Mouse (Mus musculus): Measurements from ENCODE around the gene Slc22a13.
"Not testable (repeated sequence)": the region's sequence is repeated elsewhere in the genome, so short reads cannot be mapped to it uniquely, and the experiment has no call there.

Slc22a13 gene

DNA sequence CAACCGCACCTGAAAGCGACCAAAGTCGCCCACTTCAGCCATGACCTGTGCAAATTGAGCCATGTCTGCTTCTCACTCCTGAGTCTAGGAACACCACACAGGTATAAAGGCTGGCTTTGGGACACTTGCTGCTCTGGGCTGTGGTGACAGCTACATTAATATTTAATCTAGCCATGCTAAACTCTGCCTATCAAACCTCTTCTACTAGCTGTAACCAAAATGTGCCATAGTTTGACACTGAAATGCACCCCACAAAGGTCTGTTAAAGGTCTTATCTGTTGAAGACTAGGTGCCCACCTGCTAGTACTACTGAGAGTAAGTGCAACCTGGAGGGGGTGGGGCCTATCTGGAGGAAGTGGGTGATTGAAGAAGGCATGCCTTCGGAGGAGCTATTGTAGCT, at the start of gene Slc22a13:
Gene Slc22a13, minus strand, starts transcription at position 101 of the 400 bp plus-strand sequence.
- no peak for DNase-seq

DNA sequence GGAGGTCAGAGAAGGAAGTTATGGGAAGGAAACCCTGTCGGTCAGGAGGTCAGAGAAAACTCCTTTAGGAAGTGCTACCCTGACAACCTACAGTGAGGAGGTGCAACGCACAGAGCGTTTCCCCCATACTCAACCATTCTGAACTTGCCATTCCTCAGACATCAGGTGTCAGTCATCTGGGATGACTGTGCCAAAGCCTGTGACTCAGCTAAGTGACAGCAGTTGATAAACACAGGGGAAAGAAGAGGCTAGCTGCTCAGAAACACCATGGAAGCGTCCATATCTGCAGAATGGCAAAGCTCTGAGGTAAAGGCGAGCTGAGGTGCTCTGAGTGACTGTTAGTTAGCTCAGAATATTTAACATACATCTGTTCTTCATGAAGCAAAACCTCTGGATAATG, 49.2 kb upstream of the Slc22a13 start:
- DNase-seq = no peak

DNA sequence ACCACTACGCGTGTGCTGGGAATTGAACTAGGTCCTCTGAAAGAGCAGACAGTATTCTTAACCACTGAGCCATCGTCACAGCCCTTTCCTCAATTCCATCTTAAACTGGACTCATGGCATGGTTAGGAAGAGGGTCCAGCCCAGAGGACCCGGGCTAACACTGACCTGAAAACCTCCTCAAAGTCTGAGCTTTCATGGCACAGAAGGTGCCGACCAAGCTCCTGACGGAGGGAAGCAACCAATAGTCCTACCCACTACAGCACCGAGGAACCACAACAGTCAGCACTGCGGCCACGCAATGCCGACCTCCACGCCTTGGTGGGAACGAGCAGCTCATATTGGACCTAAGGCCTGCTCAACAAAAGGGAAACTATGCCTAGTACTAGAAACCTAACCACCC, 47.3 kb upstream of the Slc22a13 start:
- DNase-seq = no peak

DNA sequence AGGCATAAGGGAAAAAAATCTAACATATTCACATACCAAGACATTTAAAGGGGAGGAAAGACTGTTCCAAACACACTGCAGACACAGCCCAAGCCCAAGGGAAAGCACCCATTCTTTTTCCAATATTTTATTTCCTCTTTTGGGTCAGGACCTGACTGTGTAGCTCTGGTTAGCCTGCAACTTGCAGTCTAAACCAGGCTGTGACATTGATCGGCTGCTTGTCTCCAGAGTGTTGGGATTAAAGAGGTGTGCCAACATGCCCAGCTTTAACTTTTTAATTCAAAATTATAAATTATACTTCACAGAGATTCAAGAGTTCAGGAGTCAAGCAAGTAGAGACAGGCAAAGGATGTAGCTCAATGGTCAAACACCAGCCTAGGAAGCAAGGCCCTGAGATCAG, 46.2 kb upstream of the Slc22a13 start:
- DNase-seq = no peak

DNA sequence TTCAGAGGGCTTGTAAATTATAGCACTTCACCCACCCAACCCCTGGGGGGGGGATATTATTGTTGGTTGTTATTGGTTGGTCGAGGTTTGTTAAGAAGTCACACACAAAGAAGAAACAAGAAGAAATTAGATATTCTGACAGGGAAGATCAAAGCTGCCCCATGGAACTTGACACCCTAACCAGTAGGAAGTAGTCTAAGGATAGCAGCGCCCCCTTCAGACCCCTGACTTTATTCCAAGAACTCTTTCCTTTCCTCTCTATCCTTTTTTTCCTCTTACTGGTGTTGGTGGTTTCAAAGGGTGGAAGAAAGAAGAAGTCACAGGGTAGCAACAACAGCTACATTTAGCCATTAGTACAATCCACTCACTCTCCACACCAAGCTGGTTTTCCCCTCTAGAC, 45.3 kb upstream of the Slc22a13 start:
- DNase-seq = no peak

DNA sequence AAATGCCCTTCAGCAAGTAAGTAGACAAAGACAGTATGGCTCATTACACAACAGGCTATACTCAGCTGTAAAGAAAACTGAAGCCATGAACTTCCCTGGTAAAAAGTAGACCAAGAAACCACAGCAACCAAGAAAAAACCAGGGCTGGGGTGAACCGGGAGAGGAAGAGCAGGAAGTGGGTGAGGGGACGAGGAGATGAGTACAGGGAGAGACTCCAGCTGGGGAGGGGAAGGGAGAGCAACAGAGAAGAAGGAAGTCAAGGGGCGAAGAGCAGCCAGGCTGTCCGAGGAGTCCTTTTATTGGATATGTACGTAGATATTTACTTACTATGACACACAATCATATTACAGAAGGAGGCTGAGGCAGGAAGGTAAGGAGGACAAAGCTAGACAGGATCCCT, 39.1 kb upstream of the Slc22a13 start:
- peak in 1 of 2 experiments; percentile 7 for DNase-seq

DNA sequence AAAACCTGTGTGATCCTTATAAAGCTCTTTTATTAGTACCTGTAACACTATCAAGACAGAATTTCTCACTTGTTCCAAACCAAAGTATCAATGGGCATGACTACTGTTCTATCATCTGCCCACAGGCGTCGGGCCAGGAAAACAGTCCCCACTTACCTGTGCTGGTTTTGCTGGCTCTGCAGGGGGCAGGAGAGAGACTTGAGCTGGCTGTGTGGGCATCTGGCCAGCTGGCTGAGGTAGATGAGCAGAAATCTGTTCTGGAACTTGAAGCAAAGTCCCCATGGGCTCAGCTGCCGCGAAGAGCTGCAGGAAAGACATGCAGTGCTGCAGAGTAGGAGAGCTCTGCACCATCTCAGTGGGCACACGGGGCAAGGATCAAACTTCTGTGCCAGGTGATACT, 37.9 kb upstream of the Slc22a13 start:
- DNase-seq = no peak

DNA sequence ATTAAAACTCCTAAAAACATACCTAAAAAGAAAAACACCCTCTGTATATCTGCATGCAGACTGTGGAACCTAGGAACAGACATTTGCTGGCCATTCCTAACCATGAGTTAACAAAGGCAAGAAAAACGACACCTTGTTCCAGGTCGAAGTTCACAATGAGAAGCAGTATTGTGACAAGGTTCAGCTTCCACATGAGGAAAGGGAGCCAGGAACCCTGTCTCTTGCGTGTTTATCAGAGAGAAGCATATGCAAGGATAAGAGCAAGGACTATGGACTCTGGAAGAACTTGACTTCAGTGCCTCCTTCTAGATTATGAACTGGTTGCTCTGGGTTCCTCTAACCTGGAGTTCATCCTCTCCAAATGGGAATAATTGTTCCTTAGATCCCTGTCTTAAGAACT, 35.1 kb upstream of the Slc22a13 start:
- no peak for DNase-seq

DNA sequence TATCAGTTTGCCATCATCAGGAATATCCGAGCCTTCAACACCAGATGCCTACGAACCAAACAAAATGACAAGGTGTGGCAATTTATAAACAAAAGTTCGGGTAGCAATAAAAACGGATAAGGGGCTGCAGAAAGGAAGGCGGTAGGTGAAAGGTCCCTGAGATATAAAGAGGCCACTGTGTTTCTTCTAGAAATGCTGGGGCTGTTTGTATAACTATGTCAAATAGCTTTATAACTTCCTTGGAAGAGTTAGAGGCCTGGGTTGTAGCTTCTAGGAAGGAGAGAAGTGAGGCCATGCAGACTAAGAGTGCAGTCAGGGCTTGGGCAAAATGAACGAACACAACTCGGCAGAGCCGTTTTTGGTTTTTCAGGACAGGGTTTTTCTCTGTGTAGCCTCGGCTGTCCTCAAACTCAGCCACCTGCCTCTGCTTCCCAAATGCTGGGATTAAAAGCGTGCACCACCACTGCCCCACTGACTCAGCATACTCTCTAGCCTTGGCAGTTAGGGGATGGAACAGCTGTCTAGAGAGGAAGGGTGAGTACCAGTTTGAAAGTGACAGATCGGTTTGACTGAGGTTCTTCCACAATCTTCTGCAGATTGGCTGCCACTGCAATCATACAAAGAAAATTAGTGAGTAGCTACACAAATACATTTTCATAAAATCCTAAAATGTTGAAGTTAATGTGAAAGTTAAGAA, 32.4 kb upstream of the Slc22a13 start:
- DNase-seq = no peak

DNA sequence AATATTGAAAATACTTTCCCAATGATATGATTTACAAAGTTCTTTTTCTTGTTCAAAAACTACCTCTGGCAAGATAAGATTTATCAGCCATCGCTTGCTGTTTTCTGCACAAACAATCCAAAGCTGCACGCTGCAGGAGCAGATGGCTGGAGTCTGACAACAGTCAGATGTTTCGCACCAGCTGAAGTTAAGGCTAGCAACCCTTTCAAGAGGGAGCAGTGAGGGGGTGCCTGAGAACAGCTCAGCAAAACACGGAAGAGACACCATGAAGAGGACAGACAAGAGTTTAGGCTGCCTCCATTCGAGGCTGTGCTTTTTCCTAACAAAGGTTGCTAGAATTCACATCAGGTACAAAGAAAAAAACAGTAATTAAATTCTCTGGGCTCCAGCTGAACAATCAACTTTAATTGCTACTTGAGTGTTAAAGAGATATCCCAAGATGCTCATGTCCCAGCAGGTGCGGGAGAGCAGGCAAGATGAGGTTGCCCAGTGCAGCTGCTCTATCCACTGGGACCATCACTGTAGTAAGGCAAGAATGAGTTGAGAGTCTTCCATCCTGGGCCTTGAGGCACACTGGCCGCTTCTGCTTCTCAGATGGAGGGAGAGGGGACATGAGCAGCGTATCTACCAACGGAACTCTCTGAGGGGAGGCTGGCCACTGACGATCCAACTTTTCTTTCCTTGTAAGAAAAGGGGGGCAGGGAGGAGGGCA, 31.5 kb upstream of the Slc22a13 start:
- no peak for DNase-seq

DNA sequence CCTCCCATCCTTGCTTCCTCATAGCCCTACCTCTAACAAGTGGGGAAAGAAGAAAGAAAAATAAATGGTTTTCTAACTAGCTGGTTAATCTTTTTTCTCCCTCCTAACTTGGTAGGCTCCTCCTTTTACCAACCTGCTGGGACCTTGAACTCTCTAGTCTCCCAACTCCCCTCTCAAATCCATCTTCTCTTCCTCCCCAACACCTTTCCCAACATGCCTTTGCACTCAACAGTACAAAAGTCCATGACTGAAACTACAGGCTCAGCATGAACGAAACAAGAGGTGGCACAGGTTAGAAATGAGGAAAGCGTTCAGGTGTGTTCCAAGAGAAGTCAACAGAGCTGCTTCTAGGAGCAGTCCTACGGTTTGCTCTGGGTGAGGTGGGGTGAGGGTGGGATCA, 30.4 kb upstream of the Slc22a13 start:
- no peak for DNase-seq

DNA sequence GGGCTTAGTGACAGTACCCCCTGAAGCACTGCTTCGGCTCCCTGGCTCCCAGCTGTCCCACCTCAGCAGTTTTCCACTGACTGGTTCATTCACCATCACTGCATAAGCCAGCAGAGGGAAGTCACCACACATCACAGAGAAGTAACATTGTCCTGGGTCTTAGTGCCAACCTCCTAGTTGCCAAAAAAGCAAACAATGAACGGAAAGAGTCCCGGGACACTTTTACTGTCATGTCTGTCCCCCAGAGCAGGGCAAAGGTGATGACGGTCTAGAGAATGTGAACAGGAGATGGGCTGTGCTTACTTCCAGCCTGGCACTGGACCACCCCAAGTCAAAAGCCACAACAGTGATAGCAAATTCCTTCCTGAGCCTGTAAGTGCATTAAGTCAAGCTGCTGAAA, 29.9 kb upstream of the Slc22a13 start:
- no peak for DNase-seq

DNA sequence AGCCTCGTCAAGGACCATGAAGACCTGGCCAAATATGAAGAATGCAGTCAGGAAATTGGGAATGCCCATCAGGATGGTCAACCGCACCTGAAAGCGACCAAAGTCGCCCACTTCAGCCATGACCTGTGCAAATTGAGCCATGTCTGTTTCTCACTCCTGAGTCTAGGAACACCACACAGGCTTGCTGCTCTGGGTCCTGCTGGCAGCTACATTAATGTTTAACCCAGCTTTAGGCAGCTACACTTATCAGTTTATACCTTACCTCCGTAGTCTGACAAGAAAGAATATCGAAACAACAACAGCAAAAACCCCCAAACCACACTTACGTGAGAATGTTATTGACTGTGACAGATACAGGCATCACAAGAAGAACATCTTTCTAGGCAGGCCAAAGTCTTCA, 22.7 kb upstream of the Slc22a13 start:
- no peak for DNase-seq

DNA sequence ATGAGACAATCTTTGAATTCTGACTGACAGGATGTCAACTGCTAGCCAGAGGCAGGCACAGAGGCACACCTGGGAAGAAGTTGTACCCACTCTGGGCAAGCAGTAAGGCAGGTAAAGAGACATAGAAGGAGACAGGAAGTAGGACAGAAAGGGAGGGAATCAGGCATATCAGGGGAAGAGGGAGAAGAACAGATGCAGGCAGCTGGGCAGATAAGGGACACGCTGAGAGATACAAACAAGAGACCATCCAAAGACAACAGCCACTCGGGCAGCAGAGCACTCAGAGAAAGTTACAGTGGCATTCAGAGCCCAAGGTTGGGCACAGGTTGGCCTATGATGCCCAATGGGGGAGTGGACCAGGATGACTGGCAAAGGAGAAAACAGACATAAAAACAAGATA, 21.9 kb upstream of the Slc22a13 start:
- no peak for DNase-seq

DNA sequence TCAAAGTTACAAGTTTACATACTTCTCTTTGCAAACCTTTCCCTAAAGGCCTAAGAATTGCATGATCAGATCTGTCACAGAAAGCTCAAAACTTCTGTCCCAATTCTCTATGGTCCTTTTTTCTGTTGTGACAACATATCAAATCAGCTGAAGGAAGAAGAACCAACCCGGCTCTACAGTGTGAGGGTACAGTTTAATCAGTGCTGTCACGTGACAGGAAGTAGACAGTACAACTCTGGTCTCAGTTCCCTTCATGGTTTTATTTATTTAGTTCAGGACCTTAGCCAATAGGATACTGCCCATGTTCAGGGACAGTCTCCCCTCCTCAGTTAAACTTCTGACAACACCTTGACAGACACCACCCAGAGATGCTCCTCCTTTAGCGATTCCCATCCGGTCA, 11.4 kb upstream of the Slc22a13 start:
- no peak for DNase-seq

DNA sequence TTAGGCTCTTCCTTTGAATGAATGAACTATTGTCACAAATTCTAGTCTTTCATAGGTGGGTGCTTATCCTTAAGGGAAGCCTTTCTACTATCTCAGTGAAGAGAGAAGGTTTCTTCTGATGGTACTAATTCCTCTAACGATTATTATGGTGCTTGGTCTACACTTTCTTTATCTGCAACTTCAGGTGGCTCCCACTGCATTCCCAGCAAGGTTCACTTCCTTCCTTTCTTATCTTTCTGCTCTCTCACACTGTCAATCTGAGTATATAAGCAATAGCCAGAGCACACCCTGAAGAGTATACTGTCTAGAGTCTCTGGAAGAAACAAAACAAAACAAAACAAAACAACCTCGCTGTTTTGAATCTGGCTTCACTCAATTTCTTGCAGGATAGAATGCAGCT, 10.8 kb upstream of the Slc22a13 start:
- DNase-seq = no peak

DNA sequence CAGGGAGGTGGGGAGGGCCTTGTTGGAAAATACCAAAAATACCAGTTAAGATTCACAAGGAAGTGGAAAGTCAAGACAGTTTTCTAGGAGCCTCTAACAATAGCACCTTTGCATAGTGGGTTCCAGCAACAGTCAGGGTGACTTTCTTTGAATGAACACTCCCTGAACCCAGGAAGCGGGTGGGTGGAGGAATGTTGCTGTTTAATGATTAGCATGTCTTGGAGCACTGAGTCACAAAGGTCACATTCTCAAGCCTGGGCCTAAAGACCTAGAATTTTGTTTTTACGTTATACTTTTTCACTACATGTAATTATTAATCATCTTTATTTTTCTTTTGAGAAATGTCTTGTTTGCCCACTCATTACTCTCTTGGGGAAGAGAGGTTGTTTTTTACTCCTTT, 6.4 kb upstream of the Slc22a13 start:
- DNase-seq = not testable (repeated sequence)

DNA sequence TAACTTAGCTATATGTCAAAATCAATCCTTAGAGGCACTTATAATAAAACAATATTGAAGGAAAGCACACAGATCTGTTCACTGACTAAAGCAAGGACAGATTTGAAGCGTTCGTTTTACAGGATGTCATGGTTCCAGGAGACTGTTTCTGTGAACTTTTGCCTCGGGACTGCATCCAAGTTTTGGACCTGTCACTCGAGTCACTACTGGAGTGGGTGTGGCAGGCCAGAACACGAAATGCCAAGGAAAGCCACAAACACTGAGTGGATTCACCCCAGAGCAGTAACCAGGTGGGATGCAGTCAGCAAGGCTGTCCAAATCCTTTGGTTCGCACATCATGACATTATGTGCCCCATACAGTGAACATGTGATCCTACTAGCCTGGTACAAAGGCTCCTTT, 5.7 kb upstream of the Slc22a13 start:
- no peak for DNase-seq

DNA sequence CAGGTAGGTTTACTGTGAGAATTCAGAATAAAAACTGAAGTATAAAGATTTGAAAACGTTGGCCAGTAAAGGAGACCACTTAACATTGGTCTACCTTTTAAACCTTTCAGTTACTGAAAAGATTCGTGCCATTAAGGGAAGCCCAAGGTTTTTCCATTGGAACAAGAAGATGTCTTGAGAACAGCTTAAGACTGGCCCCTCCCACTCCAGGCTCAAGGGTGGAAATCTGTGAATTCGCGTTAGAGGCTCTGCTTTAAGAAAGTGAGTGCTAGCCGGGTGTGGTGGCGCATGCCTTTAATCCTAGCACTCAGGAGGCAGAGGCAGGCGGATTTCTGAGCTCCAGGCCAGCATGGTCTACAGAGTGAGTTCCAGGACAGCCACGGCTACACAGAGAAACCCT, 4.1 kb upstream of the Slc22a13 start:
- no peak for DNase-seq

DNA sequence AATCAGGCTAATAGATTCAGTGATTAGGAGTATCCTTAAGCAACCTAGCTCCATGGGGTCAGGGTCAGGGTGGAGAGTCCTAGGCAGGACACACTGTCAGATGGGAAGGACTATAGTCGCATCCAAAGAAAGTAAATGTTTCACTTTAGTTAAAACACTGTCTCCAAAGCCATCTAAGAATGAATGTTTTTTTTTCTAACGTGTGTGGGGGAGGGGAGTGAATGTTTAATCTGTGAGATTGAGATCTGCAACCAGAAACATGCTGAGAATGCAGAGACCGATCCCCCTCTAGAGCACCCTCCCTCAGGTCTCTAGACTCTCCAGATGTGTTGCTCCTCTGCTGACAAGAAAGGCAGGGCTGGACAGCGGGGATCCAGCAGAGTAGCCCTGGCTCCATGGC, 1.8 kb downstream of the Slc22a13 start:
- no peak for DNase-seq

DNA sequence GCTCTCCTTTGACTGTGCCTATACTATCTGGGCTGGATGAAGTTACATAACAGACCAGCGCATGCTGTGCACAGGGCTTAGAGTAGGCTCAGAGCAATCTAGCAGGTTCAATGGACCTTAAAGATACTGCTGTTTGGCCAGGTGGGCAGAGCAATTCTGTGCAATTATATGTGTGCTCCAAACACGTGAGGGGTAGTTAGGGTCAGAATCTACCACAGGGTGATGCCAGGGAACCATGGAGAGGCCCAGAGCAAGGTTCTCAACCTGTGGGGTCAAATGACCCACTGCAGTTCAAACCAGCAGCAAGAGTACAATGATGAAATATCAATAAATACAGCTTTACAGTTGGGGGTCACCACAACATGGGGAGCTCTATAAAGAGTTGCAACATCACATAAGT, 2.2 kb downstream of the Slc22a13 start:
- DNase-seq = no peak

DNA sequence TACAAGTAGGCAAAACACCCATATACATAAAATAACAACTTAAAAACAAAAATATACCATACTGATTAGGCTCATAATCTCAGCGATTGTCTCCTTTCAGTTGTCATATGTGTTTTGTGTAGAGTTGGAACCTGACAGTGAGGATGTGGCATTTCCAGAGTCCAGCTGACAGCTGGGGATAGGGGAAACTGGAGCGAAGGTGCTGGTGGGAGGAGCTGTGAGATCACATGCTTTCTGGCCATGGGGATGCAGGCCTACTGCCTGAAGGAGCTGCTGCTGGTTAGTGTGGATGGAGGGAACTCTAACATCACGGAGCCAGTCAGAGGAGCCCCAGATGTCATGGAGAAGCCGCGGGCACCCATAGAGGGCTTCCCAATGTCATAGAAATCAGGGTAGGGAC, 3.1 kb downstream of the Slc22a13 start:
- DNase-seq = no peak

DNA sequence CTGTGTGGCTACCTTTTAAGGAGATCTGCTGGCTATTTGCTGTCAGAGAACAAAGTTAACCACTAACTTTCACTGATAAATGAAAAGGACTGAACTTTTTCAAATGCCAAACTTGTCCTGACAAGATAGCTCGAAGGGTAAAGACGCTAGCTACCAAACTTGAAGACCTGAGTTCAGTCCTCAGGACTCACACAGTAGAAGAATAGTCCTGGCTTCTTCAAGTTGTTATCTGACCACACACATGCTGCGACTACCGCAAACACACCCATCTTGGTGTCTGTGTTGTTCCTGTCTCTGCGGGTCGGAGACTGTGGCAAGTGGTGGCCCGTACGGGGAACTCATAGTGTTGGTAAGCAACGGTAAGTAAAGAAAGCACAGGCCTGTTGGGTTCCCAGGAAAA, 5.3 kb downstream of the Slc22a13 start:
- DNase-seq = no peak

DNA sequence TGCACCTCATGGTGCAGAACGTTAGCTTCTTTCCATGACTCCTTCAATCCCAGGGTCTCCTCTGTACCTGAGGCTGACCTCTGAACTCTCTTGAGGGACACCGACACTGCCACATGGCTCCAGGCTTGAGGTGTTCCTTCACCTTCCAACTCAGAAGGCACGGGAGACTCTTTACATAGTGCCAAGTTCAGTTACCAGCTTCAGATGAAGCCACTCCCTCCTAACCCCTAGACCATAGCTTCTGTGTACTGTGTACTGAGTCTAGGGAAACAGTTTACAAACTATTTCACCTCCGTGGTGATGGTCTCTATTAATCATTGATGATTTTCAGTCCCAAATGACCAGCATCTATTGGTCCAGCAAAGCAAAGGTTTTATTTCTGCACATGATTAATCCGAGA, 7.2 kb downstream of the Slc22a13 start:
- no peak for DNase-seq
